Mouse (Mus musculus) stomach, postnatal 0 days (tissue): ENCODE data around the gene Clk4. TPM values are rescaled to one million over a fixed set of nuclear protein-coding genes. Genes with fewer than 3 reads are reported as not detected.
A peak's percentile ranks its signal among the peaks of the same experiment; 100 is the strongest.

Experiments
- ATAC-seq: fragments of 200-750 bp; cut with Nextera tagmentation; 2 replicates; pipeline ENCODE4 v1.8.0; 2017; ENCODE audit not compliant: low FRiP score, low TSS enrichment
- DNase-seq: peaks from one replicate; pipeline ENCODE4 v3.0.0-alpha.2; 2016; ENCODE audit warnings: low spot score
- H3K27ac ChIP-seq: fragments of 300-500 bp; sonication (generic); replicated peaks from 2 replicates; pipeline ENCODE4 v1.5.1; 2014; ENCODE audit warnings: mild to moderate bottlenecking, control low read depth
- H3K27me3 ChIP-seq: fragments of 300-500 bp; sonication (generic); 2 replicates; pipeline ENCODE4 v1.6.1; 2014; ENCODE audit warnings: low read length; ENCODE audit not compliant: control insufficient read depth, insufficient read depth
- H3K36me3 ChIP-seq: fragments of 300-500 bp; sonication (generic); 2 replicates; pipeline ENCODE4 v1.6.1; 2014; ENCODE audit warnings: low read length, mixed read lengths; ENCODE audit not compliant: control insufficient read depth, insufficient read depth
- H3K4me1 ChIP-seq: fragments of 300-500 bp; sonication (generic); replicated peaks from 2 replicates; pipeline ENCODE4 v1.6.1; 2014; ENCODE audit warnings: antibody characterized with exemption; ENCODE audit not compliant: control insufficient read depth, insufficient read depth
- H3K4me2 ChIP-seq: fragments of 300-500 bp; sonication (generic); replicated peaks from 2 replicates; pipeline ENCODE4 v1.6.1; 2014; ENCODE audit warnings: low read depth, mild to moderate bottlenecking, control low read depth, moderate library complexity
- H3K4me3 ChIP-seq: fragments of 300-500 bp; sonication (generic); 2 replicates; pipeline ENCODE4 v1.5.1; 2014; ENCODE audit warnings: low read depth, low read length, control low read depth
- H3K9ac ChIP-seq: fragments of 300-500 bp; sonication (generic); 2 replicates; pipeline ENCODE4 v1.6.1; 2014; ENCODE audit warnings: mild to moderate bottlenecking, low read length, control low read depth, mixed read lengths
- H3K9me3 ChIP-seq: fragments of 300-500 bp; sonication (generic); 2 replicates; pipeline ENCODE4 v1.6.1; 2016; ENCODE audit warnings: low read length; ENCODE audit not compliant: control insufficient read depth
- CTCF ChIP-seq: IDR thresholded peaks from 2 replicates; pipeline ENCODE4 v1.5.1; 2016; ENCODE audit warnings: antibody characterized with exemption, low read depth, mild to moderate bottlenecking, moderate library complexity
- EP300 ChIP-seq: optimal IDR thresholded peaks from 2 replicates; pipeline ENCODE3; 2016; ENCODE audit warnings: antibody characterized with exemption
- WGBS: fragments of 180-500 bp; shearing (Covaris S2); extraction: QIAGEN DNeasy Blood & Tissue Kit; methylation state at CpG from one replicate; pipeline ENCODE4 v1.1.7; 2014; 5-methylcytosine and 5-hydroxymethylcytosine counted together
- polyA plus RNA-seq: library from polyadenylated mRNA; unstranded; fragments of >200 nt; fragmentation: Nextera tagmentation; extraction: Ambion mirVana; gene quantifications from 2 replicates; pipeline ENCODE4 v1.2.1, GENCODE M21; 2015

Gene Clk4
- polyA plus RNA-seq, 1 experiment from 2014 or later, result 47.7 TPM

GRCm38 (mm10) chr11:51242897-51243296, 18.6 kb upstream of the Clk4 start:
- no peak for DNase-seq
- H3K36me3 ChIP-seq, result no peaks in the 10 kb centered on the region
- H3K4me2 ChIP-seq, result no peak overlapping the region
- H3K9ac ChIP-seq, result no peak overlapping the region
- no peak overlapping the region for H3K4me3 ChIP-seq
- no peaks in the 10 kb centered on the region for H3K9me3 ChIP-seq
- no peaks in the 10 kb centered on the region for H3K27me3 ChIP-seq
- TF ChIP-seq CTCF (no peak), EP300 (no peak)
- no peak for ATAC-seq
- no peak overlapping the region for H3K27ac ChIP-seq
- WGBS, result 90% methylated on average over 2 of the region's 2 CpGs
- no peaks in the 10 kb centered on the region for H3K4me1 ChIP-seq

GRCm38 (mm10) chr11:51257006-51257405, 4.5 kb upstream of the Clk4 start:
- no peaks in the 10 kb centered on the region for H3K36me3 ChIP-seq
- no peaks in the 10 kb centered on the region for H3K9me3 ChIP-seq
- no peak for ATAC-seq
- WGBS, result 93% methylated on average over 4 of the region's 4 CpGs
- no peak overlapping the region for H3K4me2 ChIP-seq
- H3K27ac ChIP-seq, result no peak overlapping the region
- H3K9ac ChIP-seq, result no peak overlapping the region
- H3K4me1 ChIP-seq, result no peaks in the 10 kb centered on the region
- H3K27me3 ChIP-seq, result no peaks in the 10 kb centered on the region
- TF ChIP-seq CTCF, result no peak
- TF ChIP-seq EP300, result no peak
- no peak for DNase-seq
- no peak overlapping the region for H3K4me3 ChIP-seq

- Histone ChIP-seq H3K27ac (peak within 1 kb of the TSS; percentile 98), H3K9ac (peak within 1 kb of the TSS; percentile 98), H3K36me3 (no peaks in the 10 kb centered on the region; the same call in 1 of the 2 replicates), H3K9me3 (no peaks in the 10 kb centered on the region), H3K27me3 (no peaks in the 10 kb centered on the region), H3K4me2 (peak within 1 kb of the TSS; percentile 60), H3K4me3 (peak within 1 kb of the TSS; percentile 93), H3K4me1 (peaks cover 5% of the 10 kb centered on the region)
- 8% methylated on average over 57 of the region's 57 CpGs for WGBS
- peak; percentile 99 for DNase-seq
- peak; percentile 97 for ATAC-seq
- peak; percentile 62 for TF ChIP-seq CTCF
- TF ChIP-seq EP300, result no peak
These were observed 1.1 kb downstream of the Clk4 start, which contains the start of gene BC049762 for GRCm38 (mm10) chr11:51262342-51263285. Gene BC049762 (minus strand): TSS chr11:51263046.

GRCm38 (mm10) chr11:51263286-51263831, 1.8 kb downstream of the Clk4 start:
- peak; percentile 46 for ATAC-seq
- peaks cover 5% of the 10 kb centered on the region for H3K4me1 ChIP-seq
- H3K9me3 ChIP-seq, result no peaks in the 10 kb centered on the region
- H3K27me3 ChIP-seq, result no peaks in the 10 kb centered on the region
- H3K36me3 ChIP-seq, result no peaks in the 10 kb centered on the region; the same call in 1 of the 2 replicates
- H3K27ac ChIP-seq, result peak overlapping the region; percentile 98
- DNase-seq, result peak; percentile 70
- TF ChIP-seq CTCF (no peak), EP300 (no peak)
- peak overlapping the region; percentile 60 for H3K4me2 ChIP-seq
- under 1% methylated on average over 46 of the region's 50 CpGs for whole genome bisulfite sequencing
- H3K9ac ChIP-seq, result peak overlapping the region; percentile 98
- peak overlapping the region; percentile 93 for H3K4me3 ChIP-seq

DNA sequence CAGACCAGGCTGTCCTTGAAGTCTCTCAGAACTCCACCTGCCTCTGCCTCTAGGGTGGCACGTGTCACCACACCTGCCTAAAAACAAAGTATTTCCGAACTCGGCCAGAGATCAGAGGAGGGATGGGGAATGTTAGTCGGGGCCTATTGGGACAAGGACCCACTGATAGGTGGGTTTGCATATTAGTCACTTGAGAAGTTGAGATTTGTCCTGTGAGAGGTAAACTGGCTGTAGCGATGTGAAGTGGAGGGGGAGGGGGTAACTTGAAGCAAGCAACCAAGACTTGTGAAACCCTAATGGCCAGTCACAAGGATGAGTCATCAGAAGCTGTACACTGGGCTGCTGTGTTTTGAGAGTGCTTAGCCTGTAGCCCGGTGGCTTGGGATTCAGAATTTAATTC, 2.8 kb downstream of the Clk4 start:
- DNase-seq (peak; percentile 54), ATAC-seq (peak; percentile 65; the same call in 1 of the 2 replicates)
- no peaks in the 10 kb centered on the region; the same call in 1 of the 2 replicates for H3K36me3 ChIP-seq
- H3K9ac ChIP-seq, result peak overlapping the region; percentile 35; the same call in 1 of the 2 replicates
- peak overlapping the region; percentile 93 for H3K4me3 ChIP-seq
- TF ChIP-seq EP300 (no peak), CTCF (no peak)
- H3K9me3 ChIP-seq, result no peaks in the 10 kb centered on the region
- WGBS, result 5% methylated on average over 6 of the region's 6 CpGs
- peak overlapping the region; percentile 60 for H3K4me2 ChIP-seq
- peak overlapping the region; percentile 58 for H3K27ac ChIP-seq
- peaks cover 5% of the 10 kb centered on the region for H3K4me1 ChIP-seq
- no peaks in the 10 kb centered on the region for H3K27me3 ChIP-seq

GRCm38 (mm10) chr11:51265326-51265725, 3.8 kb downstream of the Clk4 start:
- peaks cover 2% of the 10 kb centered on the region; the same call in 1 of the 2 replicates for H3K36me3 ChIP-seq
- H3K4me1 ChIP-seq, result peaks cover 5% of the 10 kb centered on the region
- peak overlapping the region; percentile 60; the same call in 1 of the 2 replicates for H3K4me2 ChIP-seq
- TF ChIP-seq EP300, result no peak
- TF ChIP-seq CTCF, result peak; percentile 72
- DNase-seq (no peak), ATAC-seq (no peak)
- H3K27me3 ChIP-seq, result no peaks in the 10 kb centered on the region
- H3K9ac ChIP-seq, result no peak overlapping the region
- no peak overlapping the region for H3K4me3 ChIP-seq
- H3K9me3 ChIP-seq, result no peaks in the 10 kb centered on the region
- no peak overlapping the region for H3K27ac ChIP-seq
- 35% methylated on average over 3 of the region's 3 CpGs for WGBS
